Mouse (Mus musculus): ENCODE results near the gene Cbr4.

Gene Cbr4

GRCm38 (mm10) chr8:61552221-61552620 lies 64.7 kb downstream of the Cbr4 start:
- DNase-seq, result no peak

GRCm38 (mm10) chr8:61552755-61553402 lies 65.3 kb downstream of the Cbr4 start:
- no peak for DNase-seq

- no peak for DNase-seq
Observed at GRCm38 (mm10) chr8:61555343-61555742, 67.8 kb downstream of the Cbr4 start.

GRCm38 (mm10) chr8:61556219-61556618 lies 68.7 kb downstream of the Cbr4 start:
- no peak for DNase-seq

Measured in kidney, adult 11 months (tissue).